Mouse (Mus musculus) G1E (cell line): ENCODE measurements at regions not wholly inside any gene's neighbourhood (a gene's known extent, or its start where the extent isn't known, plus 50 kb on each side); places are given as distances from the start of the nearest gene placed in this dataset.

Experiments
- ATAC-seq: 2 replicates; pipeline ENCODE4 v1.8.0; 2016; ENCODE audit warnings: mild to moderate bottlenecking; ENCODE audit not compliant: insufficient number of reproducible peaks, poor library complexity, low FRiP score, severe bottlenecking; ENCODE audit errors: extremely low read depth
- DNase-seq: peaks from one replicate; pipeline ENCODE4 v3.0.0; 2012; ENCODE audit warnings: low spot score
- H3K27me3 ChIP-seq: 2 replicates; pipeline ENCODE4 v1.6.1; 2012; ENCODE audit warnings: mild to moderate bottlenecking, low read length, inconsistent platforms; ENCODE audit not compliant: insufficient read depth
- H3K36me3 ChIP-seq: replicated peaks from 2 replicates; pipeline ENCODE3; 2012; ENCODE audit warnings: mild to moderate bottlenecking, inconsistent platforms
- H3K4me1 ChIP-seq: 2 replicates; pipeline ENCODE4 v1.6.1; 2012; ENCODE audit warnings: low read depth, low read length, inconsistent platforms, mixed read lengths; ENCODE audit not compliant: insufficient read depth
- H3K4me3 ChIP-seq: 2 replicates; pipeline ENCODE4 v1.5.1; 2012; ENCODE audit warnings: low read depth, mild to moderate bottlenecking, inconsistent platforms, low read length, moderate library complexity, mixed read lengths
- H3K9me3 ChIP-seq: replicated peaks from 2 replicates; pipeline ENCODE4 v1.6.1; 2012; ENCODE audit warnings: inconsistent platforms
- CTCF ChIP-seq: IDR thresholded peaks from 2 replicates; pipeline ENCODE4 v1.5.1; 2012; ENCODE audit warnings: low read depth, low read length, inconsistent platforms, mixed read lengths
- GATA1 ChIP-seq: IDR thresholded peaks from 2 replicates; pipeline ENCODE4 v1.6.1; 2012; ENCODE audit warnings: borderline replicate concordance, low read length, inconsistent platforms, mixed read lengths
- GATA2 ChIP-seq: IDR thresholded peaks from 2 replicates; pipeline ENCODE4 v1.6.1; 2012; ENCODE audit warnings: low read depth, low read length, inconsistent platforms, borderline replicate concordance
- POLR2AphosphoS5 ChIP-seq: IDR thresholded peaks from 2 replicates; pipeline ENCODE4 v1.6.1; 2012; ENCODE audit warnings: low read depth, low read length, inconsistent platforms; ENCODE audit not compliant: insufficient replicate concordance
- TAL1 ChIP-seq: conservative IDR thresholded peaks from 2 replicates; pipeline ENCODE4 v1.6.1; 2012; ENCODE audit warnings: low read depth, low read length, inconsistent platforms, mixed read lengths

DNA sequence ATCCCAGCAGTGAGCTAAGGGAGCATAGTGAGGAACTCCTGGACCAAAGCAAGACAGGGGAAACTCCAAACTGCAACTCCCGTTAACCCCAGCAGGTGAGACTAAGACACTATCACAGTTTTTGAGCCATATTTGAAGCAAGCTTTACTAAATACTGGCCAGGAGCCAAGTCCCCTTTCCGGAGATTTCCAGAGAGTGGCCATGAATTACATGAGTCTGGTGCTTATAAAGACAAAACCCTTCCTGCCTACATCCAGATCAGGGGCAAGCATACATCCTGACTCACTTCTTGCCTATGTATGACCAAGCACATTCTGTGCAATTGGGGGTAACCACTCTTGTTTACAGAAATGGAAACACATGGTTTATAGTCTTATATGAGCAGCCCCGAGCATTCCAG lies 187.6 kb upstream of the Nr5a2 start:
- TF ChIP-seq CTCF, result no peak
- no peak for TF ChIP-seq POLR2AphosphoS5
- no peak for TF ChIP-seq GATA1
- TF ChIP-seq GATA2, result no peak
- no peak for TF ChIP-seq TAL1
- no peaks in the 10 kb centered on the region for H3K27me3 ChIP-seq
- H3K4me1 ChIP-seq, result no peaks in the 10 kb centered on the region
- no peak for DNase-seq
- H3K4me3 ChIP-seq, result no peak overlapping the region
- H3K36me3 ChIP-seq, result no peaks in the 10 kb centered on the region
- peaks cover 37% of the 10 kb centered on the region for H3K9me3 ChIP-seq
- ATAC-seq, result no peak

DNA sequence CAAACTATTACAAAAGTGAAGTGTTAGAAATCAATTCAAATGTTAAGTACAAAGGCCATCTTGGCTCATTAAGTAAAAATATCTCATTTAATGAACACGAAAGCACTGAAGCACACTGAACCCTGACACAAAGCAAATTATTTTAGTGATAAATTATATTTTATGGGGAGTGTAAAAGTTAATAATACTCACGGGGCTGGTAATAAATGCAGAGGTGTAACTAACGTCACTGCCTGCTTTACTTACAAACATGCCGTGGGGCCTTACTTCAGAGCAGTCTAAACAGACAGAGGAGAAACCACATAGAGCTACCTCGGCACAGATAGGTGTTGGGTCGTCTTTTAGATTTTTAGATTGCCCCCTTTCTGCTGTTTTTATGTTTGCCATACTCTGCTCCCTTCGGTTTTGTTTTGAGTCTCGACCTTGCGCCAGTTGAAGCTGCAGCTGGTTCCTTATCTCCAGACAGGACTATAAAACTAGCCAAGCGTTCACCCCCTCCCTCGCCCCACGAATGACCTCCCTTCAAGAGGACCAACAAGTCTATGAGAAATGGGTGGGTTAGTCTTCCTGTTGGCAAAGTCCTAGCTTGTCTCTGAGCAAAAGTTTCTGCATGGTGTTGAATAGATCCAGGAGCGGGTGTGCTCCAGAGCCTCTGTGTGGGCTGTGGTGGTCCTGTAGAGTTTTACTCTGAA lies 181.8 kb upstream of the Nr5a2 start:
- no peaks in the 10 kb centered on the region for H3K4me1 ChIP-seq
- DNase-seq, result no peak
- H3K27me3 ChIP-seq, result no peaks in the 10 kb centered on the region
- peaks cover 43% of the 10 kb centered on the region for H3K9me3 ChIP-seq
- no peaks in the 10 kb centered on the region for H3K36me3 ChIP-seq
- ATAC-seq, result no peak
- TF ChIP-seq POLR2AphosphoS5 (no peak), GATA1 (no peak), CTCF (no peak), GATA2 (no peak), TAL1 (no peak)
- no peak overlapping the region for H3K4me3 ChIP-seq

DNA sequence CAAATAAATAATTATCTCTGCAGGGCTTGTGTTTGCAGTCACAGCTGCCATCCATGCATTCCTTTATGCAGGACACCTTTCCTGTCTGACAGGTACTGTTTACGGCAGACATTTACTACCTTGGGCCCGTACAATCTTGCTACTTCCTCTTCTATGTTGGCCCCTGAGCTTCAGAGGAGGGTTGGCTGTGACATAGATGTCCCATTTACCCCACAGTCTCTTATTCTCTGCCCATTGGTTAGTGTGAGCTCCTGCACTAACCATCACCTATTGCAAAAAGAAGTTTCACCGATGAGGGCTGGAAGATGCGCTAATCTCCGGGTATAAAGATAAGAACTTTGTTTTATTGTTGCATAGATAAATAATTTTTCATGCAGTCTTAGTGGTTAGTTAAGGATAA lies 181.1 kb upstream of the Nr5a2 start:
- no peak; the same call in 1 of the 2 replicates for ATAC-seq
- Histone ChIP-seq H3K27me3 (no peaks in the 10 kb centered on the region), H3K36me3 (no peaks in the 10 kb centered on the region), H3K4me1 (no peaks in the 10 kb centered on the region), H3K9me3 (peaks cover 46% of the 10 kb centered on the region), H3K4me3 (no peak overlapping the region)
- TF ChIP-seq GATA1, result no peak
- TF ChIP-seq POLR2AphosphoS5, result no peak
- TF ChIP-seq GATA2, result no peak
- no peak for TF ChIP-seq CTCF
- TF ChIP-seq TAL1, result no peak
- DNase-seq, result no peak

- DNase-seq (no peak), ATAC-seq (no peak)
- no peaks in the 10 kb centered on the region for H3K36me3 ChIP-seq
- no peak overlapping the region for H3K4me3 ChIP-seq
- TF ChIP-seq GATA2 (no peak), TAL1 (no peak), GATA1 (no peak), POLR2AphosphoS5 (no peak), CTCF (no peak)
- peaks cover 51% of the 10 kb centered on the region for H3K9me3 ChIP-seq
- H3K4me1 ChIP-seq, result no peaks in the 10 kb centered on the region
- H3K27me3 ChIP-seq, result no peaks in the 10 kb centered on the region
Observed at GRCm38 (mm10) chr1:137136156-137136555, 175.9 kb upstream of the Nr5a2 start.

DNA sequence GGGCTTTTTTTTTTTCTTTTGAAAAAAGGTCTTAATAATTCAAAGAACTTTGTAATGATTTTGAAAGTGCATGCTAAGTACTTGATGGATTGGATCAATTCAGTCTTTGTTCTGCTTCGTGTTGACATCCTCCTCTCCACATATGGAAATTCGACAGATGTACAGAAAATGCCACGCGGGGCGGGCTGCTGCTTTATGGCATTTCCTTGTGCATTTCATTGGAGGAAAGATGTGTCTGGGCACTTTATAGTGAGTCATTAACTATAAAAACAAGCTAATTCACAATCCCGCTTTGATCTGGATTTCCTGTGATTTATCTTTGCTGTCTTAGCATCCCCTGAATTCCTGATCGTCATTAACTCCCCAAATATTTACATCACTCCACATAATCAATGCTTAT lies 173.5 kb upstream of the Nr5a2 start:
- Histone ChIP-seq H3K27me3 (no peaks in the 10 kb centered on the region), H3K9me3 (peaks cover 58% of the 10 kb centered on the region), H3K36me3 (no peaks in the 10 kb centered on the region), H3K4me3 (no peak overlapping the region), H3K4me1 (no peaks in the 10 kb centered on the region)
- TF ChIP-seq GATA1 (no peak), TAL1 (no peak), GATA2 (no peak), CTCF (no peak), POLR2AphosphoS5 (no peak)
- ATAC-seq, result no peak
- no peak for DNase-seq

- H3K9me3 ChIP-seq, result peaks cover 52% of the 10 kb centered on the region
- no peak overlapping the region for H3K4me3 ChIP-seq
- ATAC-seq, result no peak
- H3K4me1 ChIP-seq, result no peaks in the 10 kb centered on the region
- H3K27me3 ChIP-seq, result no peaks in the 10 kb centered on the region
- no peaks in the 10 kb centered on the region for H3K36me3 ChIP-seq
- no peak for DNase-seq
- TF ChIP-seq GATA2 (no peak), POLR2AphosphoS5 (no peak), GATA1 (no peak), CTCF (no peak), TAL1 (no peak)
Observed at GRCm38 (mm10) chr1:137130264-137130663, 170.0 kb upstream of the Nr5a2 start.
